Mouse (Mus musculus) forebrain, embryonic 10.5 days (tissue): ENCODE measurements around the gene Apc2. TPM values are rescaled to one million over a fixed set of nuclear protein-coding genes. Genes with fewer than 3 reads are reported as not detected.

Source experiments
- DNase-seq: peaks from one replicate; pipeline ENCODE4 v3.0.0-alpha.2; 2017; ENCODE audit warnings: low spot score; ENCODE audit errors: extremely low spot score
- H3K27ac ChIP-seq: fragments of 300-500 bp; sonication (generic); 2 replicates; pipeline ENCODE4 v1.5.1; 2016; ENCODE audit warnings: mild to moderate bottlenecking
- H3K27me3 ChIP-seq: fragments of 300-500 bp; sonication (generic); 2 replicates; pipeline ENCODE4 v1.6.1; 2016; ENCODE audit warnings: mild to moderate bottlenecking; ENCODE audit not compliant: poor library complexity, severe bottlenecking
- H3K36me3 ChIP-seq: fragments of 300-500 bp; sonication (generic); replicated peaks from 2 replicates; pipeline ENCODE4 v1.6.1; 2016; ENCODE audit warnings: mild to moderate bottlenecking, moderate library complexity
- H3K4me1 ChIP-seq: fragments of 300-500 bp; sonication (generic); 2 replicates; pipeline ENCODE4 v1.6.1; 2016
- H3K4me3 ChIP-seq: fragments of 300-500 bp; sonication (generic); 2 replicates; pipeline ENCODE4 v1.5.1; 2016; ENCODE audit warnings: mild to moderate bottlenecking, moderate library complexity
- H3K9me3 ChIP-seq: fragments of 300-500 bp; sonication (generic); 2 replicates; pipeline ENCODE4 v1.6.1; 2016; ENCODE audit warnings: mild to moderate bottlenecking, moderate library complexity
- WGBS: fragments of 180-500 bp; shearing (Covaris S2); methylation state at CpG from one replicate; pipeline ENCODE4 v1.1.7; 2016; 5-methylcytosine and 5-hydroxymethylcytosine counted together
- polyA plus RNA-seq: library from polyadenylated mRNA; unstranded; fragments of >200 nt; fragmentation: Nextera tagmentation; extraction: Ambion mirVana; gene quantifications from 2 replicates; pipeline ENCODE4 v1.2.1, GENCODE M21; 2016

Apc2 gene
- polyA plus RNA-seq, 1 experiment from 2014 or later = 27.0 TPM

GRCm38 (mm10) chr10:80270734-80271181 is 25.0 kb upstream of the Apc2 start:
- peaks cover 89% of the 10 kb centered on the region for H3K36me3 ChIP-seq

DNA sequence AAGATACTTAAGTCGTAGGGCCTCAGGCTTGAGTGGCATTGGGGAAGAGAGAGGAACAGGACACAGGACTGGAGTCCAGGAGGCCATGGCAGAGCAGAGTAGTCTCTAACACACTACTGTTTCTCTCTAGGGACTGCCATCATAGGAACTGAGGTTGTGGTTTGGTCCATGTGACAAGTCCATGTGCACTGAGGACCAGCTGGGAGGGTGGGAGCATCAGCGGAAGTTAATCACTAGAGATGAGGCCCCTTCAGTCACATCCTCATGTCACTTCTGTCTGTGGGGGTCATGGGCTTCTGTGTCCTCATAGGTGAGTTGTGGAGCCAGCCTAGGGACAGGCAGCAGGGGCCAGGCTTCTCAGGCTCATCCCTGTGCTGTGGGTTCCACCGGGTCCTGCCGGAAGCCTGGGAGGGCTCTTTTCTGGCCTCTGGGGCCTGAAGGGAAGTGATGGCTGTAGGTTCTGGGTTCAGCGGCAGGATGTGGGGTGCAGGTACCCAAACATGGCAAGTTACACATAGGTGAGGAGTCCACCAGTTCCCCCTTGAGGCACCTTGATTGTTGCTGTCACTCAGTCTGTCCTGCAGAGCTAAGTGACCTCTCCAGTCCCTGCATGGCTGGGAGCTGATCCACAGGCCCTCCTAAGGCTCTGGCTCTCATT is 24.5 kb upstream of the Apc2 start:
- H3K27ac ChIP-seq = 0 out of 2 replicates have a peak overlapping the region, but pooled peaks have one; percentile 37
- peak overlapping the region; percentile 10; the same call in 1 of the 2 replicates for H3K4me3 ChIP-seq
- H3K4me1 ChIP-seq = peaks cover 61% of the 10 kb centered on the region
- no peaks in the 10 kb centered on the region for H3K9me3 ChIP-seq
- peaks cover 93% of the 10 kb centered on the region for H3K36me3 ChIP-seq
- no peak for DNase-seq
- no peaks in the 10 kb centered on the region for H3K27me3 ChIP-seq
- WGBS = 94% methylated on average over 5 of the region's 5 CpGs

More at GRCm38 (mm10) chr10:80270734-80271181, 25.0 kb upstream of the Apc2 start:
- Histone ChIP-seq H3K27me3 (no peaks in the 10 kb centered on the region), H3K4me1 (peaks cover 66% of the 10 kb centered on the region), H3K27ac (0 out of 2 replicates have a peak overlapping the region, but pooled peaks have one; percentile 8), H3K4me3 (0 out of 2 replicates have a peak overlapping the region, but pooled peaks have one; percentile 10), H3K9me3 (no peaks in the 10 kb centered on the region)
- WGBS = 84% methylated on average over 6 of the region's 6 CpGs
- DNase-seq = no peak

- Histone ChIP-seq H3K36me3 (peaks cover 93% of the 10 kb centered on the region), H3K4me1 (peaks cover 53% of the 10 kb centered on the region), H3K4me3 (no peak overlapping the region; the same call in 1 of the 2 replicates), H3K9me3 (no peaks in the 10 kb centered on the region), H3K27ac (no peak overlapping the region), H3K27me3 (no peaks in the 10 kb centered on the region)
- no peak for DNase-seq
- 93% methylated on average over 8 of the region's 8 CpGs for WGBS
Measured at GRCm38 (mm10) chr10:80271870-80272585, 23.7 kb upstream of the Apc2 start.

- Histone ChIP-seq H3K9me3 (no peaks in the 10 kb centered on the region), H3K27me3 (no peaks in the 10 kb centered on the region), H3K4me1 (peaks cover 35% of the 10 kb centered on the region), H3K4me3 (no peak overlapping the region), H3K36me3 (peaks cover 95% of the 10 kb centered on the region), H3K27ac (no peak overlapping the region)
- 92% methylated on average over 3 of the region's 3 CpGs for WGBS
- no peak for DNase-seq
Measured at GRCm38 (mm10) chr10:80273847-80274246, 21.9 kb upstream of the Apc2 start.

- H3K36me3 ChIP-seq = peaks cover 94% of the 10 kb centered on the region
- no peak overlapping the region for H3K4me3 ChIP-seq
- H3K4me1 ChIP-seq = peaks cover 18% of the 10 kb centered on the region
- H3K9me3 ChIP-seq = no peaks in the 10 kb centered on the region
- 84% methylated on average over 5 of the region's 5 CpGs for WGBS
- no peak overlapping the region for H3K27ac ChIP-seq
- H3K27me3 ChIP-seq = no peaks in the 10 kb centered on the region
- no peak for DNase-seq
Measured at GRCm38 (mm10) chr10:80276238-80276637, 19.5 kb upstream of the Apc2 start.

- H3K4me1 ChIP-seq = peaks cover 6% of the 10 kb centered on the region; the same call in 1 of the 2 replicates
- no peaks in the 10 kb centered on the region for H3K9me3 ChIP-seq
- no peak overlapping the region for H3K4me3 ChIP-seq
- WGBS = 96% methylated on average over 9 of the region's 9 CpGs
- H3K27ac ChIP-seq = no peak overlapping the region
- peaks cover 99% of the 10 kb centered on the region for H3K36me3 ChIP-seq
- no peaks in the 10 kb centered on the region for H3K27me3 ChIP-seq
- DNase-seq = no peak
Measured at GRCm38 (mm10) chr10:80278390-80278789, 17.4 kb upstream of the Apc2 start.

GRCm38 (mm10) chr10:80279273-80279672 is 16.5 kb upstream of the Apc2 start:
- Histone ChIP-seq H3K4me3 (no peak overlapping the region), H3K27me3 (no peaks in the 10 kb centered on the region), H3K36me3 (peaks cover 99% of the 10 kb centered on the region), H3K4me1 (no peaks in the 10 kb centered on the region), H3K9me3 (no peaks in the 10 kb centered on the region), H3K27ac (no peak overlapping the region)
- DNase-seq = no peak
- WGBS = 95% methylated on average over 12 of the region's 12 CpGs

DNA sequence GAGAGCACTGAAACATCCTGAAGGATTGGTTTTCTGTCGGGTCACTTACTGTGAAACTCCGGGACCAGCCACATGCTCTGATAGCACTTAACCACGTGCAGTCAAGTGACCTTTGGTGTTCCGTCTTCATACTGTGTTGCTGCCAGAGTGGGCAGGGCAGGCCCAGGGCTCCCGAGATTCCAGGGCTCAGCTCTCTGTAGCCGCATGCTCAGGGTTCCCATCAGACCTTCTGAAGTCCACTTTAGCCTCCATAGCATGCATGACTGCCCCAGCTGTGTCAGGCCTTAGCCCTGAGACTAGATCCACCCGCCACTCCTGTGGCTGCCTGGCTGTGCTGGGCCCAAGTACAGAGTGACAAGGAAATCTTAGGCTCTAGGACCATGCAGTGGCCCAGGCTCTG is 14.5 kb upstream of the Apc2 start:
- no peak overlapping the region for H3K4me3 ChIP-seq
- no peak for DNase-seq
- H3K36me3 ChIP-seq = peaks cover 99% of the 10 kb centered on the region
- no peaks in the 10 kb centered on the region for H3K27me3 ChIP-seq
- no peaks in the 10 kb centered on the region for H3K9me3 ChIP-seq
- 90% methylated on average over 7 of the region's 7 CpGs for WGBS
- no peak overlapping the region for H3K27ac ChIP-seq
- H3K4me1 ChIP-seq = no peaks in the 10 kb centered on the region

DNA sequence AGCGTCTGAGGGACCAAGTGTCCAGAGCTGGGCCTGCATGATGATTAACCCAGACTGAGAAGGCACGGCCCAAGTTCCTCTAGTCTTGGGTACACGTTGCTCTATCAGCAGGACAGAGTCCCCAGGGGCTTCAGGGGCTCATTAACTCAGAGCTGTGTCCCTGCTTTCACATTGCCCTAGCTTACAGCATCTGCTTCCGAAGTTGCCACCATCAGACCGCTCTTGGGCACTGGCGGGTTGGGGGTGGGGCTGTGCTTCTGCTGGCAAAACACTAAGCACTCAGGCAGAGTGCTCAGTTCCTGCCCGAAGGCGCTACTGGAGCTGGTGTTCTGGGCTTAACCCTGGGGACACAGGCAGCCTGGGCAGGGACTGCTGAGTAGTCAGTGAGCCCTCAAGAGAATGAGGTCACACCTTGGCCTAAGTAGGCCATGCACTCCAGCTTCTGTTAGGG is 13.8 kb upstream of the Apc2 start:
- no peak for DNase-seq
- peaks cover 99% of the 10 kb centered on the region for H3K36me3 ChIP-seq
- H3K4me3 ChIP-seq = no peak overlapping the region
- no peak overlapping the region for H3K27ac ChIP-seq
- no peaks in the 10 kb centered on the region for H3K9me3 ChIP-seq
- 0 out of 2 replicates have a peak, but pooled peaks cover 1% of the 10 kb centered on the region for H3K4me1 ChIP-seq
- WGBS = 80% methylated on average over 8 of the region's 8 CpGs
- no peaks in the 10 kb centered on the region for H3K27me3 ChIP-seq

GRCm38 (mm10) chr10:80282481-80283441 is 13.0 kb upstream of the Apc2 start:
- H3K27ac ChIP-seq = no peak overlapping the region
- H3K4me3 ChIP-seq = no peak overlapping the region
- no peak for DNase-seq
- no peaks in the 10 kb centered on the region for H3K9me3 ChIP-seq
- peaks cover 99% of the 10 kb centered on the region for H3K36me3 ChIP-seq
- WGBS = 93% methylated on average over 20 of the region's 20 CpGs
- no peaks in the 10 kb centered on the region for H3K27me3 ChIP-seq
- H3K4me1 ChIP-seq = peaks cover 8% of the 10 kb centered on the region; the same call in 1 of the 2 replicates

DNA sequence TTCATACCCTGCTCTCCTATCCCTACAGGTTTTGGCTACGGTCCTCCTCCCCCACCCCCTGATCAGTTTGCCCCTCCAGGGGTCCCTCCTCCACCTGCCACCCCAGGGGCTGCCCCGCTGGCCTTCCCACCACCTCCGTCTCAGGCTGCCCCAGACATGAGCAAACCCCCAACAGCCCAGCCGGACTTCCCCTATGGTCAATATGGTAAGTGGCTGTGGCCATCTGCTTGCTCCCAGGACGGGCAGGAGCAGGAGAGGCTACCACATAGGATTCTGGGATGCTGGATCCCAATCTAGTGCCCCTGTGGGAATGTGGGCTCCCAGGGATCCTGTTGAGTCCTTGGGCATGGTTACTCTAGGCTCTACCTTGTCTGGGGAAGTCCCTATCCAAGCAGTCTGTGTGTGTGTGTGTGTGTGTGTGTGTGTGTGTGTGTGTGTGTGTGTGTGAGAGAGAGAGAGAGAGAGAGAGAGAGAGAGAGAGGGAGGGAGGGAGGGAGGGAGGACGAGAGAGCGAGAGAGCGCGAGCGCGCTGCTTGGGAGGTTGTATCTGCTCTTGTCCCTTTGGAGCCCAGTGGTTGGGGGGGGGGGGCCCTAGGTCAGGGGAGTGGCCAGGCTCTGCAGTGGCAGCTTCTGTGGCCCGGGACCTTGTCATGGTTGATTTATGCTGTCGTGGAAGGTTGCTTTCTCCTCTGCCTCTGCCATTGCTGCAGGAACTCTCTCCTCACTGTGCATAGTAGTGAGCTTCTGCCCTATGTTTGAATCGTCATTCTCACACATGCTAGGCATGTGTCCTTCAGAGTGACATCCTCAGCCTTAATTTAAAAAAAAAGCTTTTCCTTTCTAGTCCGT is 10.3 kb upstream of the Apc2 start:
- Histone ChIP-seq H3K27ac (no peak overlapping the region), H3K36me3 (peaks cover 90% of the 10 kb centered on the region), H3K4me1 (peaks cover 8% of the 10 kb centered on the region; the same call in 1 of the 2 replicates), H3K27me3 (no peaks in the 10 kb centered on the region), H3K4me3 (no peak overlapping the region), H3K9me3 (no peaks in the 10 kb centered on the region)
- 88% methylated on average over 14 of the region's 15 CpGs for WGBS
- DNase-seq = no peak
